Mouse (Mus musculus) MEL (cell line): ENCODE results near the gene Adamtsl1. TPM values are rescaled to one million over a fixed set of nuclear protein-coding genes. Genes with fewer than 3 reads are reported as not detected.

ENCODE experiments used
- DNase-seq: peaks from one replicate; pipeline ENCODE4 v3.0.0; 2011; ENCODE audit warnings: low read depth, low spot score
- H3K27ac ChIP-seq: 2 replicates; pipeline ENCODE4 v1.5.1; 2012; ENCODE audit warnings: low read depth, mild to moderate bottlenecking, control low read depth, low read length, moderate library complexity; ENCODE audit not compliant: control insufficient read depth
- H3K27me3 ChIP-seq, 2 experiments: fragments of 150-350 bp in 1 of 2; sonication (generic) in 1 of 2; 2 replicates each; pipeline ENCODE4 v1.6.1; 2012; ENCODE audit warnings: low read length in 2 of 2, mild to moderate bottlenecking in 2 of 2, improper control_type of control experiment in 1 of 2, moderate library complexity in 1 of 2; ENCODE audit not compliant: insufficient read depth in 2 of 2, control insufficient read depth in 1 of 2
- H3K36me3 ChIP-seq, 2 experiments: 2 replicates each; pipeline ENCODE4 v1.6.1; 2012 to 2014; ENCODE audit warnings: low read length in 2 of 2, improper control_type of control experiment in 1 of 2, inconsistent platforms in 1 of 2, mild to moderate bottlenecking in 1 of 2; ENCODE audit not compliant: insufficient read depth in 2 of 2, control insufficient read depth in 1 of 2
- H3K4me1 ChIP-seq, 2 experiments: fragments of 150-350 bp in 1 of 2; sonication (generic) in 1 of 2; 2 replicates each; pipeline ENCODE4 v1.6.1; 2012; ENCODE audit warnings: low read length in 2 of 2, improper control_type of control experiment in 1 of 2, mild to moderate bottlenecking in 1 of 2; ENCODE audit not compliant: insufficient read depth in 2 of 2, control insufficient read depth in 1 of 2
- H3K4me3 ChIP-seq, 2 experiments: fragments of 150-350 bp in 1 of 2; sonication (generic) in 1 of 2; 2 replicates each; pipeline ENCODE4 v1.5.1; 2012; ENCODE audit warnings: low read depth in 2 of 2, low read length in 2 of 2, mild to moderate bottlenecking in 2 of 2, moderate library complexity in 2 of 2, control low read depth in 1 of 2, improper control_type of control experiment in 1 of 2; ENCODE audit not compliant: control insufficient read depth in 1 of 2, insufficient read depth in 1 of 2
- H3K79me2 ChIP-seq: 2 replicates; pipeline ENCODE4 v1.6.1; 2012; ENCODE audit warnings: mild to moderate bottlenecking, low read length, moderate library complexity; ENCODE audit not compliant: control insufficient read depth, poor library complexity, insufficient read depth
- H3K9ac ChIP-seq: 2 replicates; pipeline ENCODE4 v1.6.1; 2012; ENCODE audit warnings: low read depth, mild to moderate bottlenecking, control low read depth, low read length, moderate library complexity; ENCODE audit not compliant: control insufficient read depth, poor library complexity, severe bottlenecking
- H3K9me3 ChIP-seq: fragments of 150-350 bp; sonication (generic); replicated peaks from 2 replicates; pipeline ENCODE4 v1.6.1; 2012; ENCODE audit warnings: mild to moderate bottlenecking, low read length, improper control_type of control experiment, moderate library complexity; ENCODE audit not compliant: insufficient read depth
- BHLHE40 ChIP-seq: IDR thresholded peaks from 2 replicates; pipeline ENCODE4 v1.6.1; 2012; ENCODE audit warnings: low read depth, mild to moderate bottlenecking, inconsistent platforms, low read length, improper control_type of control experiment, borderline replicate concordance
- CHD1 ChIP-seq: IDR thresholded peaks from 2 replicates; pipeline ENCODE4 v1.6.1; 2012; ENCODE audit warnings: low read depth, mild to moderate bottlenecking, inconsistent platforms, low read length, improper control_type of control experiment
- CHD2 ChIP-seq: IDR thresholded peaks from 2 replicates; pipeline ENCODE4 v1.6.1; 2011; ENCODE audit warnings: low read length, improper control_type of control experiment
- CTCF ChIP-seq, 3 experiments: IDR thresholded peaks in 2 of 3; conservative IDR thresholded peaks in 1 of 3; 2 replicates each; pipeline ENCODE4 v1.5.1; 2011 to 2012; ENCODE audit warnings: low read length in 3 of 3, low read depth in 2 of 3, mild to moderate bottlenecking in 2 of 3, improper control_type of control experiment in 1 of 3, inconsistent platforms in 1 of 3, mixed read lengths in 1 of 3, moderate library complexity in 1 of 3; ENCODE audit not compliant: control insufficient read depth in 1 of 3, insufficient read depth in 1 of 3, poor library complexity in 1 of 3, severe bottlenecking in 1 of 3
- GATA1 ChIP-seq: IDR thresholded peaks from 2 replicates; pipeline ENCODE4 v1.6.1; 2011; ENCODE audit warnings: low read depth, low read length, improper control_type of control experiment
- KAT2A ChIP-seq: conservative IDR thresholded peaks from 2 replicates; pipeline ENCODE4 v1.6.1; 2012; ENCODE audit warnings: low read depth, low read length, improper control_type of control experiment, inconsistent platforms
- MAFK ChIP-seq: IDR thresholded peaks from 2 replicates; pipeline ENCODE4 v1.6.1; 2011; ENCODE audit warnings: low read depth, mild to moderate bottlenecking, low read length, improper control_type of control experiment, borderline replicate concordance
- MEF2A ChIP-seq: IDR thresholded peaks from 2 replicates; pipeline ENCODE4 v1.6.1; 2014; ENCODE audit warnings: low read depth, mild to moderate bottlenecking, inconsistent platforms, low read length, improper control_type of control experiment; ENCODE audit not compliant: poor library complexity, insufficient replicate concordance, severe bottlenecking; ENCODE audit errors: extremely low read depth
- MYB ChIP-seq: IDR thresholded peaks from 2 replicates; pipeline ENCODE4 v1.6.1; 2011; ENCODE audit warnings: mild to moderate bottlenecking, low read depth, low read length, improper control_type of control experiment
- MYC ChIP-seq: IDR thresholded peaks from 2 replicates; pipeline ENCODE4 v1.6.1; 2011; ENCODE audit warnings: low read depth, mild to moderate bottlenecking, low read length, improper control_type of control experiment, moderate library complexity
- NELFE ChIP-seq: IDR thresholded peaks from 2 replicates; pipeline ENCODE4 v1.6.1; 2011; ENCODE audit warnings: low read depth, low read length, improper control_type of control experiment
- POLR2AphosphoS2 ChIP-seq: IDR thresholded peaks from 2 replicates; pipeline ENCODE4 v1.6.1; 2011; ENCODE audit warnings: low read length, improper control_type of control experiment
- SIN3A ChIP-seq: IDR thresholded peaks from 2 replicates; pipeline ENCODE4 v1.6.1; 2012; ENCODE audit warnings: low read length, improper control_type of control experiment, inconsistent platforms
- SMC3 ChIP-seq: IDR thresholded peaks from 2 replicates; pipeline ENCODE4 v1.6.1; 2011; ENCODE audit warnings: low read depth, low read length, improper control_type of control experiment
- TBP ChIP-seq: IDR thresholded peaks from 2 replicates; pipeline ENCODE4 v1.8.0; 2011; ENCODE audit warnings: low read depth, low read length, improper control_type of control experiment
- USF2 ChIP-seq, 2 experiments: IDR thresholded peaks; 2 replicates each; pipeline ENCODE4 v1.6.1; 2011 to 2012; ENCODE audit warnings: improper control_type of control experiment in 2 of 2, low read length in 2 of 2, borderline replicate concordance in 1 of 2, inconsistent platforms in 1 of 2, low read depth in 1 of 2, mild to moderate bottlenecking in 1 of 2; ENCODE audit not compliant: insufficient read depth in 1 of 2
- ZC3H11A ChIP-seq: IDR thresholded peaks from 2 replicates; pipeline ENCODE4 v1.6.1; 2012; ENCODE audit warnings: low read depth, mild to moderate bottlenecking, inconsistent platforms, low read length, improper control_type of control experiment
- ZMIZ1 ChIP-seq: IDR thresholded peaks from 2 replicates; pipeline ENCODE4 v1.6.1; 2012; ENCODE audit warnings: low read depth, mild to moderate bottlenecking, inconsistent platforms, low read length, improper control_type of control experiment, moderate library complexity
- ZNF384 ChIP-seq: IDR thresholded peaks from 2 replicates; pipeline ENCODE4 v1.6.1; 2012; ENCODE audit warnings: low read depth, mild to moderate bottlenecking, inconsistent platforms, low read length, improper control_type of control experiment
- polyA plus RNA-seq, 2 experiments: library from polyadenylated mRNA; stranded (reverse) in 1 of 2; unstranded in 1 of 2; fragments of >175 nt in 1 of 2; fragments of >200 nt in 1 of 2; gene quantifications; 2 replicates each; pipeline versions ENCODE4 v1.2.1 to v1.2.4; 2012; ENCODE audit warnings: low replicate concordance in 2 of 2, low read depth in 1 of 2; ENCODE audit not compliant: insufficient read length in 2 of 2, insufficient read depth in 1 of 2, missing spikeins in 1 of 2
- total RNA-seq: library from RNA; depleted of rRNA; stranded (reverse); fragments of 300-350 nt; gene quantifications from 2 replicates; pipeline ENCODE4 v1.2.3, GENCODE M21; 2012

Gene Adamtsl1
- total and polyA plus RNA-seq, 3 experiments, result not detected

- Histone ChIP-seq H3K36me3 (no peaks in the 10 kb centered on the region), H3K9me3 (no peaks in the 10 kb centered on the region), H3K9ac (no peak overlapping the region), H3K27me3 (no peaks in the 10 kb centered on the region), H3K27ac (no peak overlapping the region), H3K4me3 (no peak overlapping the region), H3K4me1 (no peaks in the 10 kb centered on the region), H3K79me2 (no peaks in the 10 kb centered on the region)
- TF ChIP-seq MAFK (no peak), ZNF384 (no peak), TBP (no peak), KAT2A (no peak), MEF2A (no peak), POLR2AphosphoS2 (no peak), CTCF (IDR thresholded peaks at IDR 0.05 in 2 of 3, conservative IDR thresholded peaks at IDR 0.05 in 1 of 3; ENCODE audit: control insufficient read depth in 1 of 3, insufficient read depth in 1 of 3, low read depth in 2 of 3, low read length in 3 of 3, poor library complexity in 1 of 3, severe bottlenecking in 1 of 3) (no peak)
- no peak for DNase-seq
Observed at GRCm38 (mm10) chr4:86103207-86103606, 589.2 kb downstream of the Adamtsl1 start.

GRCm38 (mm10) chr4:86108325-86108724 is 594.4 kb downstream of the Adamtsl1 start:
- H3K4me1 ChIP-seq, result no peaks in the 10 kb centered on the region
- TF ChIP-seq USF2 (IDR thresholded peaks at IDR 0.05; ENCODE audit: borderline replicate concordance in 1 of 2, insufficient read depth in 1 of 2, low read depth in 1 of 2, low read length in 2 of 2), result no peak
- TF ChIP-seq, all 39 proteins: peak for 0
- H3K79me2 ChIP-seq, result no peaks in the 10 kb centered on the region
- no peak overlapping the region for H3K4me3 ChIP-seq
- no peaks in the 10 kb centered on the region for H3K9me3 ChIP-seq
- no peak overlapping the region for H3K27ac ChIP-seq
- no peaks in the 10 kb centered on the region for H3K36me3 ChIP-seq
- H3K9ac ChIP-seq, result no peak overlapping the region
- no peak for DNase-seq
- H3K27me3 ChIP-seq, result no peaks in the 10 kb centered on the region

DNA sequence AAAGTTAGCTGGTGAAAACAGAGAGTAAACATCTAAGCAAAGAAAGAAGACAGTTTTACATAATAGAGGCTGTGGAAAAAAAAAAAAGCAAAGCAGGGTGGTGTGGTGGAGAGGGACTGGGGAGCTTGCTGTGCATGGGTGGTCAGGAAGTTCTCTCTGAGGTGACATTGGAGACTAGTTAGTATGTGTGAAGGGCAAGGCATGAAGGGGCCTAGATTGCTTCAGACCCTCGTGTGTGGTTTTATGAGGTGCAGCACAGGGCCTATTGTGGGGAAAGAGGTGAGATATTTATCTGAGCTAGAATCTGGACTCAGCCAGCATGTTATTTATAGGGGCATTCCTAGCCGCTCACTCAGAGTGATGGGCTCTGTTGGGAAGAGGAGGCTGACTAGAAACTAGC is 605.1 kb downstream of the Adamtsl1 start:
- no peaks in the 10 kb centered on the region for H3K36me3 ChIP-seq

More for the DNA sequence above, 605.1 kb downstream of the Adamtsl1 start:
- no peak for DNase-seq
- no peak overlapping the region for H3K9ac ChIP-seq
- TF ChIP-seq SIN3A (no peak), ZNF384 (no peak), MYC (no peak), SMC3 (no peak), CHD1 (no peak), BHLHE40 (no peak), MYB (no peak), TBP (no peak), GATA1 (no peak), KAT2A (no peak), ZMIZ1 (no peak), POLR2AphosphoS2 (no peak), ZC3H11A (no peak), MEF2A (no peak), USF2 (IDR thresholded peaks at IDR 0.05; ENCODE audit: borderline replicate concordance in 1 of 2, insufficient read depth in 1 of 2, low read depth in 1 of 2, low read length in 2 of 2) (no peak), CHD2 (no peak), CTCF (IDR thresholded peaks at IDR 0.05 in 2 of 3, conservative IDR thresholded peaks at IDR 0.05 in 1 of 3; ENCODE audit: control insufficient read depth in 1 of 3, insufficient read depth in 1 of 3, low read depth in 2 of 3, low read length in 3 of 3, poor library complexity in 1 of 3, severe bottlenecking in 1 of 3) (no peak), NELFE (no peak), MAFK (no peak)
- H3K9me3 ChIP-seq, result no peaks in the 10 kb centered on the region
- no peaks in the 10 kb centered on the region for H3K4me1 ChIP-seq
- H3K27ac ChIP-seq, result no peak overlapping the region
- no peak overlapping the region for H3K4me3 ChIP-seq
- no peaks in the 10 kb centered on the region for H3K27me3 ChIP-seq
- no peaks in the 10 kb centered on the region for H3K79me2 ChIP-seq
